Mouse (Mus musculus): ENCODE measurements around the gene Mpig6b. TPM values are rescaled to one million over a fixed set of nuclear protein-coding genes. Genes with fewer than 3 reads are reported as not detected.

The Mpig6b gene
- total and polyA plus RNA-seq, 2 experiments, result 0.18 TPM; not detected in 1

GRCm38 (mm10) chr17:35100196-35100765 lies 34.3 kb upstream of the Mpig6b start:
- no peaks in the 10 kb centered on the region for H3K79me2 ChIP-seq (ENCODE audit: control insufficient read depth, insufficient read depth, low read length)
- H3K4me1 ChIP-seq (ENCODE audit: control insufficient read depth, insufficient read depth, low read length), result peaks cover 7% of the 10 kb centered on the region; the same call in 1 of the 2 replicates
- TF ChIP-seq POLR2A (IDR thresholded peaks at IDR 0.05; ENCODE audit: extremely low read depth, insufficient read depth, low read length), result no peak
- TF ChIP-seq CTCF (IDR thresholded peaks at IDR 0.05; ENCODE audit: low read depth, low read length), result no peak
- H3K36me3 ChIP-seq (ENCODE audit: control insufficient read depth, insufficient read depth, low read length), result peaks cover 9% of the 10 kb centered on the region
- no peak for DNase-seq (ENCODE audit: extremely low read depth, low read depth, low spot score)
- no peak overlapping the region for H3K4me3 ChIP-seq (ENCODE audit: insufficient read depth, low read depth, low read length)
- no peak overlapping the region for H3K9ac ChIP-seq (ENCODE audit: low read depth, low read length)
- 83% methylated on average over 10 of the region's 10 CpGs for WGBS
- H3K27ac ChIP-seq (replicated peaks; ENCODE audit: insufficient read depth, low read depth, low read length), result no peak overlapping the region
- H3K27me3 ChIP-seq (ENCODE audit: control insufficient read depth, insufficient read depth, low read length), result no peaks in the 10 kb centered on the region

- H3K4me3 ChIP-seq (ENCODE audit: insufficient read depth, low read depth, low read length), result no peak overlapping the region
- no peaks in the 10 kb centered on the region for H3K4me1 ChIP-seq (ENCODE audit: control insufficient read depth, insufficient read depth, low read length)
- H3K27me3 ChIP-seq (ENCODE audit: control insufficient read depth, insufficient read depth, low read length), result no peaks in the 10 kb centered on the region
- H3K9ac ChIP-seq (ENCODE audit: low read depth, low read length), result no peak overlapping the region
- no peak overlapping the region for H3K27ac ChIP-seq (replicated peaks; ENCODE audit: insufficient read depth, low read depth, low read length)
- H3K36me3 ChIP-seq (ENCODE audit: control insufficient read depth, insufficient read depth, low read length), result peaks cover 5% of the 10 kb centered on the region
- no peak for TF ChIP-seq CTCF (IDR thresholded peaks at IDR 0.05; ENCODE audit: low read depth, low read length)
- no peak for TF ChIP-seq POLR2A (IDR thresholded peaks at IDR 0.05; ENCODE audit: extremely low read depth, insufficient read depth, low read length)
- H3K79me2 ChIP-seq (ENCODE audit: control insufficient read depth, insufficient read depth, low read length), result no peaks in the 10 kb centered on the region
- 94% methylated on average over 12 of the region's 12 CpGs for WGBS
- no peak for DNase-seq (ENCODE audit: extremely low read depth, low read depth, low spot score)
These were observed 31.2 kb upstream of the Mpig6b start for GRCm38 (mm10) chr17:35097164-35097655.

- TF ChIP-seq CTCF (IDR thresholded peaks at IDR 0.05; ENCODE audit: low read depth, low read length) (no peak), POLR2A (IDR thresholded peaks at IDR 0.05; ENCODE audit: extremely low read depth, insufficient read depth, low read length) (no peak)
- Histone ChIP-seq H3K4me1 (ENCODE audit: control insufficient read depth, insufficient read depth, low read length) (no peaks in the 10 kb centered on the region), H3K27me3 (ENCODE audit: control insufficient read depth, insufficient read depth, low read length) (no peaks in the 10 kb centered on the region), H3K4me3 (ENCODE audit: insufficient read depth, low read depth, low read length) (no peak overlapping the region), H3K79me2 (ENCODE audit: control insufficient read depth, insufficient read depth, low read length) (peaks cover 4% of the 10 kb centered on the region; the same call in 1 of the 2 replicates), H3K27ac (replicated peaks; ENCODE audit: insufficient read depth, low read depth, low read length) (no peak overlapping the region), H3K36me3 (ENCODE audit: control insufficient read depth, insufficient read depth, low read length) (peaks cover 6% of the 10 kb centered on the region), H3K9ac (ENCODE audit: low read depth, low read length) (no peak overlapping the region)
- DNase-seq (ENCODE audit: extremely low read depth, low read depth, low spot score), result no peak
- whole genome bisulfite sequencing, result 96% methylated on average over 12 of the region's 12 CpGs
These were observed 30.6 kb upstream of the Mpig6b start for GRCm38 (mm10) chr17:35096597-35096996.

- no peak for TF ChIP-seq CTCF (IDR thresholded peaks at IDR 0.05; ENCODE audit: low read depth, low read length)
- no peak for TF ChIP-seq POLR2A (IDR thresholded peaks at IDR 0.05; ENCODE audit: extremely low read depth, insufficient read depth, low read length)
- 87% methylated on average over 15 of the region's 15 CpGs for WGBS
- H3K4me1 ChIP-seq (ENCODE audit: control insufficient read depth, insufficient read depth, low read length), result peaks cover 4% of the 10 kb centered on the region; the same call in 1 of the 2 replicates
- DNase-seq (ENCODE audit: extremely low read depth, low read depth, low spot score), result no peak
- no peak overlapping the region for H3K27ac ChIP-seq (replicated peaks; ENCODE audit: insufficient read depth, low read depth, low read length)
- no peak overlapping the region for H3K9ac ChIP-seq (ENCODE audit: low read depth, low read length)
- H3K4me3 ChIP-seq (ENCODE audit: insufficient read depth, low read depth, low read length), result no peak overlapping the region
- H3K79me2 ChIP-seq (ENCODE audit: control insufficient read depth, insufficient read depth, low read length), result peaks cover 4% of the 10 kb centered on the region
- H3K36me3 ChIP-seq (ENCODE audit: control insufficient read depth, insufficient read depth, low read length), result peaks cover 3% of the 10 kb centered on the region; the same call in 1 of the 2 replicates
- H3K27me3 ChIP-seq (ENCODE audit: control insufficient read depth, insufficient read depth, low read length), result no peaks in the 10 kb centered on the region
These were observed 28.7 kb upstream of the Mpig6b start for GRCm38 (mm10) chr17:35094475-35095365.

GRCm38 (mm10) chr17:35092403-35093198 lies 26.6 kb upstream of the Mpig6b start:
- H3K27ac ChIP-seq (replicated peaks; ENCODE audit: insufficient read depth, low read depth, low read length), result no peak overlapping the region
- 0 out of 2 replicates have a peak, but pooled peaks cover 2% of the 10 kb centered on the region for H3K36me3 ChIP-seq (ENCODE audit: control insufficient read depth, insufficient read depth, low read length)
- H3K9ac ChIP-seq (ENCODE audit: low read depth, low read length), result no peak overlapping the region
- H3K79me2 ChIP-seq (ENCODE audit: control insufficient read depth, insufficient read depth, low read length), result peaks cover 7% of the 10 kb centered on the region
- WGBS, result 90% methylated on average over 14 of the region's 14 CpGs
- H3K27me3 ChIP-seq (ENCODE audit: control insufficient read depth, insufficient read depth, low read length), result no peaks in the 10 kb centered on the region
- no peak overlapping the region for H3K4me3 ChIP-seq (ENCODE audit: insufficient read depth, low read depth, low read length)
- no peak for TF ChIP-seq POLR2A (IDR thresholded peaks at IDR 0.05; ENCODE audit: extremely low read depth, insufficient read depth, low read length)
- no peak for TF ChIP-seq CTCF (IDR thresholded peaks at IDR 0.05; ENCODE audit: low read depth, low read length)
- DNase-seq (ENCODE audit: extremely low read depth, low read depth, low spot score), result no peak
- peaks cover 4% of the 10 kb centered on the region; the same call in 1 of the 2 replicates for H3K4me1 ChIP-seq (ENCODE audit: control insufficient read depth, insufficient read depth, low read length)
